Mouse (Mus musculus) embryonic facial prominence, embryonic 10.5 days (tissue): ENCODE measurements at regions not wholly inside any gene's neighbourhood (a gene's known extent, or its start where the extent isn't known, plus 50 kb on each side); places are given as distances from the start of the nearest gene placed in this dataset.
"Not testable (repeated sequence)": the region's sequence is repeated elsewhere in the genome, so short reads cannot be mapped to it uniquely, and the experiment has no call there.

Experiments
- DNase-seq: peaks from one replicate; pipeline ENCODE4 v3.0.0-alpha.2; 2017; ENCODE audit warnings: low spot score
- H3K27ac ChIP-seq: fragments of 300-500 bp; sonication (generic); replicated peaks from 2 replicates; pipeline ENCODE4 v1.5.1; 2016; ENCODE audit warnings: mild to moderate bottlenecking
- H3K27me3 ChIP-seq: fragments of 300-500 bp; sonication (generic); replicated peaks from 2 replicates; pipeline ENCODE4 v1.6.1; 2016; ENCODE audit warnings: low read depth, mild to moderate bottlenecking; ENCODE audit not compliant: poor library complexity, severe bottlenecking
- H3K36me3 ChIP-seq: fragments of 300-500 bp; sonication (generic); replicated peaks from 2 replicates; pipeline ENCODE4 v1.6.1; 2016; ENCODE audit warnings: mild to moderate bottlenecking, moderate library complexity
- H3K4me1 ChIP-seq: fragments of 300-500 bp; sonication (generic); 2 replicates; pipeline ENCODE4 v1.6.1; 2016
- H3K4me3 ChIP-seq: fragments of 300-500 bp; sonication (generic); 2 replicates; pipeline ENCODE4 v1.5.1; 2016; ENCODE audit warnings: mild to moderate bottlenecking, moderate library complexity
- H3K9me3 ChIP-seq: fragments of 300-500 bp; sonication (generic); 2 replicates; pipeline ENCODE4 v1.6.1; 2016; ENCODE audit warnings: mild to moderate bottlenecking
- WGBS: fragments of 180-500 bp; shearing (Covaris S2); methylation state at CpG from one replicate; pipeline ENCODE4 v1.1.7; 2016; 5-methylcytosine and 5-hydroxymethylcytosine counted together

DNA sequence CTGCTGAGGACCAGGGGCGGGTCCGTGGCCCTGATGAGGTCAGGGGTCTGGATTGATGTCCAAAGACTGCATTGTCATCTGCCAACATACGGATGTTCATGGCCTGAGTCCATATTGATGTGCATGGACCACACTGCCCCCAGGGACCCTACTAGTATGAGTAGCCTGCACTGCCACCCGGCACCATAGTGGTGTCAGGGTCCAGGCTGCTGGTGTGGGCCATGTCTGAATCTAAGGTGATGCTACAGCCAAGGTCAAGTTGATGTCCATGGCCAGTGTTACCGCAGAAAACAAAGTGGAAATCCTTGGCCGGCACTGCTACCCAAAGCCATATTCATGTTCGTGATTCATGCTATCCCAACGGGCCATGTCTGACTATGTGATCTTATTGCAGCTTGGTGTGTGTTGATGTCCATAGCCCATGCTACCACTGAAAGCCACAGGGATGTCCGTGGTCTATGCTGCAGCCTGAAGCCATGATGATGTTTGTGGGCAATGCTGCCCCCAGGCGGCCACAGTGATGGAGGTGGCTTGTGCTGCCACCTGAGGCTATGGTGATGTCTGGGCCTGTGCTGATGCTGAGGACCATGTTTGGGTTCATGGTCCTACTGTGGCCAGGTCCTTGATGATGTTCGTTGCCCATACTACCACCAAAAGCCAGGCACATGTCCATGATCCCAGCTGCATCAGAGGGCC, 130.5 kb downstream of the Iqub start:
- Histone ChIP-seq H3K9me3 (no peaks in the 10 kb centered on the region), H3K27me3 (no peaks in the 10 kb centered on the region), H3K27ac (no peak overlapping the region), H3K4me1 (no peaks in the 10 kb centered on the region), H3K36me3 (no peaks in the 10 kb centered on the region), H3K4me3 (no peak overlapping the region)
- 84% methylated on average over 11 of the region's 11 CpGs for WGBS
- peak; percentile 10 for DNase-seq

DNA sequence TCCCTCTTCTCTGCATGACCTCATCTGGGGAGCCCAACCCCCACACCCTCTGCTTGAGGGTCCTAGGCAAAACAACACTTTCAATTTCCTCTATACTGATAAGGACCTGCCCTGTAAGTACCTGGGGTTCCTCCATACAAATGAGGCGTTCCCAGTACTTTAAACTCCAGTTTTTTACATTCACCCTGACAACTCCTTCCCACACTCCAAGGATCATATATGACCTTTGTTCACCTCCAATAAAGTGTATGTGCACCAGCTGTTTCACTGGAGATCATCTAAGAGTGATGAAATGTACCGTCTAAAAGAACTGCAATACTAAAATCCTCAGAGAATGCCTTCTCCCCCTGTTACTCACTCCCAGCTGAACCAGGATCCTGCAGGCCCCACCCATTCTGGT, 135.0 kb downstream of the Iqub start:
- DNase-seq = no peak
- 79% methylated on average over 2 of the region's 2 CpGs for WGBS
- H3K27ac ChIP-seq = no peak overlapping the region
- no peak overlapping the region for H3K4me3 ChIP-seq
- no peaks in the 10 kb centered on the region for H3K36me3 ChIP-seq
- H3K27me3 ChIP-seq = no peaks in the 10 kb centered on the region
- H3K9me3 ChIP-seq = no peaks in the 10 kb centered on the region
- H3K4me1 ChIP-seq = no peaks in the 10 kb centered on the region

DNA sequence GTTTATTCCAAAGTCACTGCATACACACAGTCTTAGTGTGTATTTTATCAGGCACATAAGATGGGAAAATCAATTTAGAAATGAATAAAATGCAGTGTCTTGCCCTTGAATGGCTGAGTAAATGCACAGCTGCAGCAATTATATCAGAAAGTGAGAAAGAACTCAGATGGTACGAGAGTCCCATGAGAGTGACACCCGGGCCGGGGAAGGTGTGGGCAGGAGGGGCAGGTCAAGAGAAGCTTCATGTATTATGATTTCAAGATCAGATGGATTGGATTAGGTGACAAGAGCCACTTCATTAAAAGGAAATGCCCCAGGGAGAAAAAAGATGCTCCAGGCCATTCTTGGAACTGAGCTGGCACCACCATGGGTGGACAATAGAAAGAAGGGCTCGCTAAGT, 138.1 kb downstream of the Iqub start:
- H3K27me3 ChIP-seq = no peaks in the 10 kb centered on the region
- H3K4me3 ChIP-seq = no peak overlapping the region
- no peaks in the 10 kb centered on the region for H3K4me1 ChIP-seq
- 69% methylated on average over 4 of the region's 4 CpGs for WGBS
- H3K9me3 ChIP-seq = no peaks in the 10 kb centered on the region
- no peak overlapping the region for H3K27ac ChIP-seq
- DNase-seq = no peak
- H3K36me3 ChIP-seq = no peaks in the 10 kb centered on the region

DNA sequence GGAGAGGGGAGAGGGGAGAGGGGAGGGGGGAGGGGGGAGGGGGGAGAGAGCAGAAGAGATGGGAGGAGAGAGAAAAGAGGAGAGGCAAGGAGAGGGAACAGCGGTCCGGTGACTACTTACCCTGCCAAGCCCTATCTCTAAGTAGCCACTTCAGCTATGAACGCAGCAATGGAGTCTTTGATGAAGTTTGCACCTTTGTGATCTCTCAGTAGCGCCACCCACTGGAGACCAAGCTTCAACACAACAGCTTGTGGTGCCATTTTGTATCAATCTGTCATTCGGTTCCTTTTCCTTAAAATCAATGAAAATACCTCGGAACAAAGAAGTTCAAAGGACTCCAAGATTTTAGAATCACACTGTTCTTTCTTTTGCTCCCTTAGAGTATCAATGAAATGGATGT, 141.7 kb downstream of the Iqub start:
- WGBS = 82% methylated on average over 6 of the region's 6 CpGs

DNA sequence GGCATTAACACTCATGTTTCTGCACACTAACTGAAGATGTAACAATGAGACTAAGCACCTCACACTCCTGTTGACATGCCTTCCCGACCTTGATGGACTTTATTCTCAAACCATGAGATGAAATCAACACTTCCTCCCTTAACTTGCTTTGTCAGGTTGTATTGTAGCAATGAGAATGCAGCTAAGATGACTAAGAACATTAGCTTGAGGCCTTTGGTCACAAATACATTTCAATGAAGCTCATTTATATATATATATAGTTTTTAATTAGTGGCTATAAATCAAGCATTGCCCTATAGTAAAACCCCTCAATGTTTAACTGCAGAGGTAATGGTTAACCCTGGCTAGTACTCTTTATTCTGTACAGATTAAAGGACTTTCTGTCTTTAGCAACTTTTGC, 143.2 kb downstream of the Iqub start:
- no peak for DNase-seq
- whole genome bisulfite sequencing = 75% methylated on average over 1 of the region's 1 CpGs
- Histone ChIP-seq H3K27ac (no peak overlapping the region), H3K27me3 (no peaks in the 10 kb centered on the region), H3K4me3 (no peak overlapping the region), H3K36me3 (no peaks in the 10 kb centered on the region), H3K9me3 (no peaks in the 10 kb centered on the region), H3K4me1 (no peaks in the 10 kb centered on the region)

More for the DNA sequence above, 141.7 kb downstream of the Iqub start:
- Histone ChIP-seq H3K27ac (no peak overlapping the region), H3K36me3 (no peaks in the 10 kb centered on the region), H3K9me3 (no peaks in the 10 kb centered on the region), H3K4me1 (no peaks in the 10 kb centered on the region), H3K27me3 (no peaks in the 10 kb centered on the region), H3K4me3 (no peak overlapping the region)
- DNase-seq = no peak

DNA sequence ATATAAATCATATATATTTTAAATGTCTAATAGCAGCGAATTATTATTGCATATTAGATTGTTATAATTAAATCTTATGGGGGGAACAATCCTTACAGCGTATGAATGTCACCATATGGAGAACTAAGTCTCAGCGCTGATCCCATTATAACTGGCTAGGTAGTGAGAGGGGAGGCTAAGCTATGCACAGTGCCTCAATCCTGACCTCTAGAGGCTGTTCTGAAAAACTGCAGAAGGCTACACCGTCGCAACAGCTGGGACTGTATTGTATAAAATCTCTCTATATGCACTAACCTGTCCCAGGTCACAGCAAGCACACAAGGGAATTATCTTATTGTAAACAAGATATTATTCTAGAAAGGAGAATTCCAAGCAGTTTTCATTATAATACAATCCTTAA, 164.0 kb downstream of the Iqub start:
- Histone ChIP-seq H3K27ac (no peak overlapping the region), H3K4me1 (peaks cover 9% of the 10 kb centered on the region), H3K36me3 (no peaks in the 10 kb centered on the region), H3K4me3 (no peak overlapping the region), H3K27me3 (peaks cover 3% of the 10 kb centered on the region; the same call in 1 of the 2 replicates), H3K9me3 (no peaks in the 10 kb centered on the region)
- 17% methylated on average over 5 of the region's 5 CpGs for WGBS
- DNase-seq = peak; percentile 33

DNA sequence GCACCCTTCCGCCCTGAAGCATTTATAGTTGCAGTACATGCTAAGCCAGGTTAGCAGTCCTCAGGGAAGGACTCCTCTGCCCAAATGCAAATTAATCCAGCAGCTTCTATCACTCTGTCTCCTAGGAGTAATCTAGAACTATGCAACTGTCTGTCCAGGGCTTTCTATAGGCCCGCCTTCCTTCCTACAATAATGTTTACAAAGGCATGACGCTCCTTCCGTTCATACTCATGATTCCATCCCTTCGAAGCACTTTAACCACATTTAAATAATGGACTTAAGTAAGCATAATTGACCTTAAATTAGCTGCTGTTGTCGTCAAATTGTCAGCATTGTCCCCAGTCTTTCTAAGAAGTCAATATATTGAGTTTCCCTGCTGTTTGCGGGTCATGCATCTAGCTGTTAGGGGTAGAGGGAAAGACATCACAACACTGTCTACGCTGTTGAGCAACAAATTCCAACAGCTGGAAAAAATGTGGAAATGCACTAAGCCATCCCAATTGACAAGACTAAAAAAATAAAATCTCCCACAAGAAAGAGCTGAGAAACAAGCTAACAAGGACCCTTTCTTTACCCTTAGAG, 166.3 kb downstream of the Iqub start:
- H3K4me1 ChIP-seq = peaks cover 9% of the 10 kb centered on the region
- H3K36me3 ChIP-seq = no peaks in the 10 kb centered on the region
- peaks cover 3% of the 10 kb centered on the region; the same call in 1 of the 2 replicates for H3K27me3 ChIP-seq
- no peaks in the 10 kb centered on the region for H3K9me3 ChIP-seq
- no peak overlapping the region for H3K27ac ChIP-seq
- DNase-seq = no peak
- WGBS = 69% methylated on average over 8 of the region's 8 CpGs
- H3K4me3 ChIP-seq = no peak overlapping the region

DNA sequence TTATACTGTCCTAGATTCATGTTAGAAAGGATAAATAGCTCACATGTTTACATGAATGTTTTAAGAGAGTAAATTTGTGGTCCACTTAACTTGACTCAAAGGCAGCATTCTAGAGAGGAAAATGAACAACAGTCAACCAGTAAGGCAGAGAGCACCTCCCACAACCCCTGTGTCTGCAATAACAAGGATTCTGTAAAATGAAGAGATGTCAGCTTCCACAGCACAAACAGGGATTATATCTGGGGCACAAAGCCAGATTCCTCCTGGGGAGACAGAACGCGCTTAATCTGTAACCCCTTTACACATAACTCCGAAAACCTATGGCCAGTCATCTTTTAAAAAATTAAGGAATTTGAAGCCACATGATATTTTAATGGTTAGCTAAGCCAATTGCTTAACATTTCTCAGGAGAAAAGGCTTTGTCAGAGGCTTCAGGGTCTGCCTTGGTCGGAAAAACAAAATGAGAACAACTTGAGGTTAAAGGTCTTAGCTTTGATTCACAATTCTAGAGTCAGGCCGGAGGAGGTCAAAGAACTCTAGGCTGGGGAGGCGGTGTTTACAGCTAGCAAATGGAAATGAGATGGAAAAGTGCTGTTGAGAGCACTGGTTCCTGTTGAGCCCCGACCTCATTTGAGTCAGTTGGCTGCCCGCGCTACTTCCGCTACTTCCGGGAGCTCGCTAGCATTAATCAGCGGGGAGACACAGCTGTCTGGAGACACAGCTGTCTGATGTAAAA, 167.0 kb downstream of the Iqub start:
- H3K27ac ChIP-seq = no peak overlapping the region
- WGBS = 53% methylated on average over 13 of the region's 13 CpGs
- H3K4me1 ChIP-seq = peaks cover 9% of the 10 kb centered on the region
- no peak overlapping the region for H3K4me3 ChIP-seq
- DNase-seq = peak; percentile 54
- H3K9me3 ChIP-seq = no peaks in the 10 kb centered on the region
- H3K36me3 ChIP-seq = no peaks in the 10 kb centered on the region
- peaks cover 3% of the 10 kb centered on the region; the same call in 1 of the 2 replicates for H3K27me3 ChIP-seq

DNA sequence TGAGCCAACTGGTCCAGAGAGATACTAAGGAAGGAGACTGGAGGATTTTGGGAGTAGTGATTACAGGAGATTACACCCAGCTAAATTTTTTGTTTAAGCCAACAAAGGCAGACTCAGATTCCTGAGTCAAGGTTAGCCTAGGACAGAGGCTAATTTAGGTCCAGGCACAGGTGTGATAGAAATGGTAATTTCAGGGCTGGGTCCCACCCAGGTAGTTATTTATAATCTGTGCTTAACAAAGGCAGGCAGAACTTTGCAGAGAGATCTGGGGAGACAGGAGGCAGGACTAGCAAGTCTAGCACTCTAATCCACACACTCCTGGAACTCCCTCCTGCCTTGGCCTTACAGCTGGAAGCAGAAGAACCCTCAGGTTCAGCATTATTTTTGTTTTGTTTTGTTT, 172.4 kb downstream of the Iqub start:
- Histone ChIP-seq H3K4me3 (no peak overlapping the region), H3K27ac (no peak overlapping the region), H3K27me3 (no peaks in the 10 kb centered on the region), H3K4me1 (no peaks in the 10 kb centered on the region), H3K9me3 (no peaks in the 10 kb centered on the region), H3K36me3 (no peaks in the 10 kb centered on the region)
- DNase-seq = no peak

DNA sequence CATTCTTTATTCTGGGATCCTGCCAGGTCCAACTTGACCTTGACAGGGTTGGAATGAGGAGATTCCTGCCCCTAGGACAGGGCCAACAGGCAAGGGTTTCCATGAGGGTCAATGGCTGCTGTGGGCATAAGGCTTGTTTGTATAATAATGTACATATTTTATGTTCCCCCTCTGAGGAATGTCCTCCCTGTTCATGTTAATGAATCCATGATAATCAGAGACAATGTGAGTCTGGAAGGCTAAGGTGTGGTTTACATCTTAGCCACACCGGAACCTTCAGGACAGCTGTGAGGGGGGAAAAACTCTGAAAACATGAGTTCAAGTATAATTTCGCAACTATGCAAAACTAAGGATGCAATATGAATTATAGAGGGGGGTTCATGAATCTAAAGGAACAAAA, 172.8 kb downstream of the Iqub start:
- no peak overlapping the region for H3K4me3 ChIP-seq
- no peaks in the 10 kb centered on the region for H3K36me3 ChIP-seq
- H3K27me3 ChIP-seq = no peaks in the 10 kb centered on the region
- no peak for DNase-seq
- WGBS = 91% methylated on average over 2 of the region's 2 CpGs
- no peaks in the 10 kb centered on the region for H3K4me1 ChIP-seq
- H3K27ac ChIP-seq = no peak overlapping the region
- no peaks in the 10 kb centered on the region for H3K9me3 ChIP-seq

DNA sequence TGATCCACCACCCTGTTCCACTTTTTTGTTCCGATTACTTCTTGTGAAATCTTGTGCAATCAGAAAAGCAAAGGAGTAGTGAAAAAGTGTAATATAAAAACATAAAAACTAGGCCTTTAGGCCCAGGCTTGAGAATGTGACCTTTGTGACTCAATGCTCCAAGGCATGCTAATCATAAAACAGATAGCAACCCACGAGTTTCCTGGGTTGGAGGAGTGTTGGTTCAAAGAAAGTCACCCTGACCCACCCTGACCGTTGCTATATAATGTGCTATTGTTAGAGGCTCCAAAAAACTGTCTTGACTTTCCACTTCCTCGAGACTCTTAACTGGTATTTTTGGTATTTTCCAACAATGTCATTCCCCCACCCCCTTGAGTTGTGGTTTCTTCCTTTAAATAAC, 172.2 kb upstream of the Slc13a1 start:
- H3K27me3 ChIP-seq, H3K27ac ChIP-seq, DNase-seq, H3K9me3 ChIP-seq, H3K4me1 ChIP-seq, H3K4me3 ChIP-seq, H3K36me3 ChIP-seq: not testable (repeated sequence)
- WGBS = 62% methylated on average over 4 of the region's 4 CpGs

DNA sequence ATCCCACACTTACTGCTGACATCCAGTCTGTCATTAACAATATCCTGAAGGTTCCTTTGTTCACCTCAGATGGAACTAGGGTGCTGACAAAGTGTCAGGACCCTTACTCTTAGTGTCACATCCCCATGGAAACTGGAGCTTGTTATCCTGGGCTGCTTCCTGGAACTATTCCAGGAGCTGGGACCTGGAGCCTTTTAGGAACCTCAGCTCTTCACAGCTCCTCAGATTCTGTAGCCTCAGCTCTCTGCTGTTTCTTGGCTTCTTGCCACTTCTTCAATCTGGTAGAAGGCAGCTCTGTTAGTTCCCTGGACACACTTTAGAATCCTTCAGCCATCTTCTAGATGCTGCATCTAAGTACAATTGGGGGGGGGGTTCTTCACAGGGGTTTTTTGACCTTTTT, 157.3 kb upstream of the Slc13a1 start:
- Histone ChIP-seq H3K9me3 (no peaks in the 10 kb centered on the region), H3K4me3 (no peak overlapping the region), H3K4me1 (no peaks in the 10 kb centered on the region), H3K27me3 (no peaks in the 10 kb centered on the region), H3K36me3 (no peaks in the 10 kb centered on the region), H3K27ac (no peak overlapping the region)
- no peak for DNase-seq

DNA sequence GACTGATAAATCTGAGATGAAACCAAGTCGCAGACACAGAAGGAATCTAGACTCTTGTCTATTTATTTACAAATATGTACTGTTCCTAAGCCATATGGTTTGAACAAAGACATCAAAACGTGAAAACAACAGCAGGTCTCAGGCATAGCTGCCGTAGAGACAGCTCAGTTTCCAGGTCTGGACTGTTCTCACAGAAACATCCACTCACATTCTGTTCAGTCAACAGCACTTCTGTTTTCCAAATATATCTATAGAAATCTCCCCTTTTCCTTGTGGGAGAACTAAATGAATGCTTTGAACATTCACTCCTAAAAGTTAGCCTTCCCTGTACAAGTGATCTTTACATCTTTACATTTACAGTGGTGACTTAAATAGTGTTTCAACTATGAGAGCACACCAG, 156.8 kb upstream of the Slc13a1 start:
- no peaks in the 10 kb centered on the region for H3K27me3 ChIP-seq
- H3K9me3 ChIP-seq = no peaks in the 10 kb centered on the region
- no peak for DNase-seq
- H3K27ac ChIP-seq = no peak overlapping the region
- H3K36me3 ChIP-seq = no peaks in the 10 kb centered on the region
- no peak overlapping the region for H3K4me3 ChIP-seq
- 75% methylated on average over 3 of the region's 3 CpGs for WGBS
- H3K4me1 ChIP-seq = no peaks in the 10 kb centered on the region
